Mouse (Mus musculus): ENCODE measurements around the gene Dus1l. TPM values are rescaled to one million over a fixed set of nuclear protein-coding genes. Genes with fewer than 3 reads are reported as not detected.

Gene Dus1l
- polyA plus RNA-seq, 1 experiment from 2014 or later, result 50.0 TPM

- under 1% methylated on average over 21 of the region's 21 CpGs for whole genome bisulfite sequencing
Observed at GRCm38 (mm10) chr11:120824787-120825288, 28.6 kb upstream of the Dus1l start.

GRCm38 (mm10) chr11:120823956-120824786, 28.0 kb upstream of the Dus1l start, which contains the start of gene Fasn:
Fasn (minus strand) TSS chr11:120824547.
- peak within 1 kb of the TSS; percentile 94 for H3K4me2 ChIP-seq (replicated peaks)
- ATAC-seq (replicated peaks), result peak; percentile 92
- no peaks in the 10 kb centered on the region for H3K9me3 ChIP-seq
- H3K4me3 ChIP-seq, result peak within 1 kb of the TSS; percentile 79
- peaks cover 42% of the 10 kb centered on the region for H3K4me1 ChIP-seq
- no peaks in the 10 kb centered on the region for H3K27me3 ChIP-seq
- WGBS, result under 1% methylated on average over 95 of the region's 109 CpGs
- H3K36me3 ChIP-seq, result peaks cover 26% of the 10 kb centered on the region
- peak within 1 kb of the TSS; percentile 99 for H3K27ac ChIP-seq (replicated peaks)
- H3K9ac ChIP-seq (replicated peaks), result peak within 1 kb of the TSS; percentile 83

More at GRCm38 (mm10) chr11:120824787-120825288, 28.6 kb upstream of the Dus1l start:
- Histone ChIP-seq H3K36me3 (peaks cover 20% of the 10 kb centered on the region), H3K27me3 (no peaks in the 10 kb centered on the region), H3K9me3 (no peaks in the 10 kb centered on the region), H3K27ac (replicated peaks) (peak overlapping the region; percentile 99), H3K4me2 (replicated peaks) (peak overlapping the region; percentile 94), H3K9ac (replicated peaks) (peak overlapping the region; percentile 83), H3K4me1 (peaks cover 42% of the 10 kb centered on the region), H3K4me3 (peak overlapping the region; percentile 79)
- peak; percentile 8 for ATAC-seq (replicated peaks)

- ATAC-seq (replicated peaks), result peak; percentile 24
- Histone ChIP-seq H3K9me3 (no peaks in the 10 kb centered on the region), H3K9ac (replicated peaks) (peak overlapping the region; percentile 83), H3K36me3 (peaks cover 32% of the 10 kb centered on the region), H3K4me3 (peak overlapping the region; percentile 79), H3K27ac (replicated peaks) (peak overlapping the region; percentile 99), H3K27me3 (no peaks in the 10 kb centered on the region), H3K4me1 (peaks cover 42% of the 10 kb centered on the region), H3K4me2 (replicated peaks) (peak overlapping the region; percentile 94)
- WGBS, result under 1% methylated on average over 40 of the region's 40 CpGs
Observed at GRCm38 (mm10) chr11:120823551-120823947, 27.3 kb upstream of the Dus1l start.

GRCm38 (mm10) chr11:120822831-120823550, 26.8 kb upstream of the Dus1l start:
- Histone ChIP-seq H3K4me3 (peak overlapping the region; percentile 79), H3K4me2 (replicated peaks) (peak overlapping the region; percentile 94), H3K9ac (replicated peaks) (peak overlapping the region; percentile 83), H3K36me3 (peaks cover 38% of the 10 kb centered on the region), H3K27ac (replicated peaks) (peak overlapping the region; percentile 99), H3K27me3 (no peaks in the 10 kb centered on the region), H3K9me3 (no peaks in the 10 kb centered on the region), H3K4me1 (peaks cover 42% of the 10 kb centered on the region)
- ATAC-seq (replicated peaks), result no peak
- under 1% methylated on average over 14 of the region's 14 CpGs for WGBS

GRCm38 (mm10) chr11:120822321-120822720, 26.1 kb upstream of the Dus1l start:
- Histone ChIP-seq H3K4me3 (peak overlapping the region; percentile 79), H3K36me3 (peaks cover 45% of the 10 kb centered on the region), H3K4me1 (peaks cover 42% of the 10 kb centered on the region), H3K9me3 (no peaks in the 10 kb centered on the region), H3K27ac (replicated peaks) (no peak overlapping the region), H3K9ac (replicated peaks) (peak overlapping the region; percentile 83), H3K27me3 (no peaks in the 10 kb centered on the region), H3K4me2 (replicated peaks) (peak overlapping the region; percentile 94)
- 53% methylated on average over 4 of the region's 4 CpGs for WGBS
- no peak for ATAC-seq (replicated peaks)

GRCm38 (mm10) chr11:120821076-120821922, 25.1 kb upstream of the Dus1l start:
- H3K9ac ChIP-seq (replicated peaks), result peak overlapping the region; percentile 11; the same call in 1 of the 2 replicates
- H3K4me1 ChIP-seq, result peaks cover 42% of the 10 kb centered on the region
- 0 out of 2 replicates have a peak overlapping the region, but pooled peaks have one; percentile 34 for H3K27ac ChIP-seq (replicated peaks)
- peak overlapping the region; percentile 79 for H3K4me3 ChIP-seq
- 73% methylated on average over 14 of the region's 14 CpGs for WGBS
- no peaks in the 10 kb centered on the region for H3K9me3 ChIP-seq
- peak overlapping the region; percentile 94 for H3K4me2 ChIP-seq (replicated peaks)
- H3K36me3 ChIP-seq, result peaks cover 55% of the 10 kb centered on the region
- no peaks in the 10 kb centered on the region for H3K27me3 ChIP-seq
- ATAC-seq (replicated peaks), result no peak

GRCm38 (mm10) chr11:120820546-120820945, 24.3 kb upstream of the Dus1l start:
- ATAC-seq (replicated peaks), result no peak
- Histone ChIP-seq H3K27ac (replicated peaks) (0 out of 2 replicates have a peak overlapping the region, but pooled peaks have one; percentile 34), H3K9me3 (no peaks in the 10 kb centered on the region), H3K36me3 (peaks cover 63% of the 10 kb centered on the region), H3K4me1 (peaks cover 35% of the 10 kb centered on the region), H3K4me3 (no peak overlapping the region), H3K9ac (replicated peaks) (no peak overlapping the region), H3K27me3 (no peaks in the 10 kb centered on the region), H3K4me2 (replicated peaks) (peak overlapping the region; percentile 94)
- 86% methylated on average over 14 of the region's 14 CpGs for WGBS

- 90% methylated on average over 6 of the region's 6 CpGs for WGBS
- H3K36me3 ChIP-seq, result peaks cover 72% of the 10 kb centered on the region
- no peak overlapping the region for H3K4me2 ChIP-seq (replicated peaks)
- no peak overlapping the region for H3K4me3 ChIP-seq
- H3K9ac ChIP-seq (replicated peaks), result no peak overlapping the region
- H3K4me1 ChIP-seq, result peaks cover 28% of the 10 kb centered on the region
- no peak overlapping the region for H3K27ac ChIP-seq (replicated peaks)
- no peak for ATAC-seq (replicated peaks)
- no peaks in the 10 kb centered on the region for H3K9me3 ChIP-seq
- no peaks in the 10 kb centered on the region for H3K27me3 ChIP-seq
Observed at GRCm38 (mm10) chr11:120819556-120819955, 23.4 kb upstream of the Dus1l start.

- H3K9me3 ChIP-seq, result no peaks in the 10 kb centered on the region
- H3K4me1 ChIP-seq, result peaks cover 26% of the 10 kb centered on the region
- 97% methylated on average over 13 of the region's 13 CpGs for WGBS
- no peak for ATAC-seq (replicated peaks)
- no peak overlapping the region for H3K27ac ChIP-seq (replicated peaks)
- H3K4me2 ChIP-seq (replicated peaks), result no peak overlapping the region
- no peak overlapping the region for H3K9ac ChIP-seq (replicated peaks)
- no peaks in the 10 kb centered on the region for H3K27me3 ChIP-seq
- peaks cover 85% of the 10 kb centered on the region for H3K36me3 ChIP-seq
- H3K4me3 ChIP-seq, result no peak overlapping the region
Observed at GRCm38 (mm10) chr11:120818251-120818650, 22.0 kb upstream of the Dus1l start.

GRCm38 (mm10) chr11:120817358-120817757, 21.2 kb upstream of the Dus1l start:
- ATAC-seq (replicated peaks), result no peak
- Histone ChIP-seq H3K27me3 (no peaks in the 10 kb centered on the region), H3K9me3 (no peaks in the 10 kb centered on the region), H3K27ac (replicated peaks) (no peak overlapping the region), H3K4me3 (no peak overlapping the region), H3K4me2 (replicated peaks) (no peak overlapping the region), H3K9ac (replicated peaks) (no peak overlapping the region), H3K4me1 (peaks cover 17% of the 10 kb centered on the region), H3K36me3 (peaks cover 94% of the 10 kb centered on the region)
- 94% methylated on average over 6 of the region's 6 CpGs for WGBS

GRCm38 (mm10) chr11:120812068-120812467, 15.9 kb upstream of the Dus1l start:
- Histone ChIP-seq H3K9ac (replicated peaks) (no peak overlapping the region), H3K4me2 (replicated peaks) (no peak overlapping the region), H3K27me3 (no peaks in the 10 kb centered on the region), H3K4me3 (no peak overlapping the region), H3K36me3 (peaks cover 100% of the 10 kb centered on the region), H3K4me1 (no peaks in the 10 kb centered on the region), H3K27ac (replicated peaks) (no peak overlapping the region), H3K9me3 (no peaks in the 10 kb centered on the region)
- WGBS, result 91% methylated on average over 16 of the region's 16 CpGs
- ATAC-seq (replicated peaks), result no peak

Data from forebrain, embryonic 15.5 days (tissue).